In the genomic region with DNA sequence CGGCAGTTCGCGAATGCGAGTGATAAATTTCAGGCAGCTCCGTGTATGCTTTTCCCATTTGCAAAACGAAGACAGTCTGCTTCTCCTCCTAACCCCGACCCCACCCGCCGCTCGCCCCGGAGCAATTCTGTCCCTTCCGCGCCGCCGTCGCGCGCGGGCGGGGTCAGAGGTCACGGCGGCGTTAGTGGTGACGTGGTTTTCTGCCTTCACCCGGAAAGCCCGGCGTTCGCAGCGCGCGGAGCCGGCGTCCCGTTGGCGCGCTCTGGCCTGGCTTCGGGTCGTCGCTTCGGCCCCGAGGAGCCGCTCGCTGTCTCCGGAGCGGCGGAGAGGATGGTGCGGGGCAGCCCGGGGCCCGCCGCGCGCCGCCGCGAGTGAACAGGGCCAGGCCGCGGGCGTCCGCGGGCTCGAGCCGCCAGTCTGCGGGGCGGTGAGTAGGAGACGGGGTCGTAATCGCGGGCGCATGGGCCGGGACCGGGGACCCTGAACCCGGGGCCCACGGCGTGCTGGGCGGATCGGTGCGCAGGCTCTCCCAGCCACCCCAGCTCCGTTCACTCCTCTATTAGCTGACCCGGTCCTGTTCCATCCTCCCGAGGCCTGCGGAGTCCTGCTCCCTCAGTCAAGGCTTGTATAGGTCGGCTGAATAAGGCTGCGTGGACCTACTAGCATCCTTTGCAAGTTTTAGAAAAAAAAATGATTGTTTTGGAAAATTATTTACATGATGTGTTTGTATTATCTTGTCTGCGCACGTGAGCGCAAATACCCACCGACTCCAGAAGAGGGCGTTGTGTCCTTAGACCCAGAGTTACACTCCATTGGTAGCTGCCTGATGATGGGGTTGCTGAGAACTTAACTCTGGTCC, we compare ENCODE assay signal across 8 mouse cellular contexts. TPM values are rescaled to one million over a fixed set of nuclear protein-coding genes. Genes with fewer than 3 reads are reported as not detected.
DNase-seq lines count a peak whose midpoint lies in the region; ATAC-seq and TF ChIP-seq lines count a peak whose summit lies in the region.

No protein-coding gene starts in this region.

- peak; percentile 50; the same call in 1 of the 2 replicates for TF ChIP-seq POLR2A in liver, adult 2 months (IDR thresholded peaks at IDR 0.05; ENCODE audit: extremely low read depth, insufficient read depth, low read length)

- peak; percentile 66; the same call in 1 of the 2 replicates for TF ChIP-seq CTCF in liver, adult 2 months (IDR thresholded peaks at IDR 0.05; ENCODE audit: low read depth, low read length)

- H3K9ac ChIP-seq in heart, embryonic 12.5 days, result peak overlapping the region; percentile 98
- peak overlapping the region; percentile 97 for H3K9ac ChIP-seq in kidney, embryonic 16.5 days (replicated peaks; ENCODE audit: low read length)
- H3K9ac ChIP-seq in liver, adult 2 months (ENCODE audit: low read depth, low read length), result peak overlapping the region; percentile 96

- H3K9me3 ChIP-seq in erythroblast, embryonic 14.5 days (ENCODE audit: control insufficient read depth, low read length), result peaks cover 5% of the 10 kb centered on the region; the same call in 1 of the 2 replicates
- peaks cover 6% of the 10 kb centered on the region; the same call in 1 of the 2 replicates for H3K9me3 ChIP-seq in heart, embryonic 12.5 days (replicated peaks)
- no peaks in the 10 kb centered on the region for H3K9me3 ChIP-seq in kidney, embryonic 16.5 days (ENCODE audit: low read length)

- peaks cover 39% of the 10 kb centered on the region for H3K4me1 ChIP-seq in erythroblast, embryonic 14.5 days (ENCODE audit: control insufficient read depth)
- H3K4me1 ChIP-seq in heart, embryonic 12.5 days (replicated peaks), result peaks cover 26% of the 10 kb centered on the region
- H3K4me1 ChIP-seq in kidney, embryonic 16.5 days (ENCODE audit: insufficient read depth, low read length), result peaks cover 22% of the 10 kb centered on the region
- H3K4me1 ChIP-seq in liver, adult 2 months (ENCODE audit: control insufficient read depth, insufficient read depth, low read length), result peaks cover 23% of the 10 kb centered on the region

- under 1% methylated on average over 88 of the region's 88 CpGs for WGBS in heart, embryonic 12.5 days
- WGBS in kidney, embryonic 16.5 days, result under 1% methylated on average over 79 of the region's 88 CpGs
- WGBS in liver, adult 2 months, result under 1% methylated on average over 88 of the region's 88 CpGs

- H3K4me3 ChIP-seq in erythroblast, embryonic 14.5 days (replicated peaks), result peak overlapping the region; percentile 95
- H3K4me3 ChIP-seq in heart, embryonic 12.5 days, result peak overlapping the region; percentile 96
- H3K4me3 ChIP-seq in kidney, embryonic 16.5 days (ENCODE audit: low read length), result peak overlapping the region; percentile 97
- peak overlapping the region; percentile 97 for H3K4me3 ChIP-seq in liver, adult 2 months (ENCODE audit: insufficient read depth, low read depth, low read length)

- peak overlapping the region; percentile 82 for H3K27ac ChIP-seq in heart, embryonic 12.5 days (ENCODE audit: poor library complexity, severe bottlenecking)
- H3K27ac ChIP-seq in kidney, embryonic 16.5 days (ENCODE audit: low read length), result peak overlapping the region; percentile 88
- peak overlapping the region; percentile 90 for H3K27ac ChIP-seq in liver, adult 2 months (replicated peaks; ENCODE audit: insufficient read depth, low read depth, low read length)

- peak; percentile 93 for DNase-seq in CD4-positive, CD25-positive, alpha-beta regulatory T cell, adult 2 months (ENCODE audit: low read depth, low spot score)
- DNase-seq in brain, embryonic 18.5 days (ENCODE audit: low read depth, low spot score), result peak; percentile 75
- DNase-seq in liver, adult 2 months (ENCODE audit: extremely low read depth, low read depth, low spot score), result peak; percentile 72
- peak; percentile 92 to 94 for DNase-seq in spleen, postnatal 36 days (ENCODE audit: low spot score in 2 of 2)

- peaks cover 34% of the 10 kb centered on the region for H3K36me3 ChIP-seq in erythroblast, embryonic 14.5 days (ENCODE audit: control insufficient read depth)
- peaks cover 4% of the 10 kb centered on the region; the same call in 1 of the 2 replicates for H3K36me3 ChIP-seq in heart, embryonic 12.5 days
- H3K36me3 ChIP-seq in kidney, embryonic 16.5 days (ENCODE audit: insufficient read depth, low read length), result 0 out of 2 replicates have a peak, but pooled peaks cover 5% of the 10 kb centered on the region
- H3K36me3 ChIP-seq in liver, adult 2 months (ENCODE audit: control insufficient read depth, insufficient read depth, low read length), result no peaks in the 10 kb centered on the region

- ATAC-seq in heart, embryonic 12.5 days (ENCODE audit: insufficient number of reproducible peaks, low FRiP score), result peak; percentile 90
- ATAC-seq in kidney, embryonic 16.5 days (ENCODE audit: low FRiP score, low TSS enrichment), result peak; percentile 86
- ATAC-seq in monocyte, adult 5-6 weeks (replicated peaks; ENCODE audit: insufficient number of reproducible peaks, low FRiP score, low TSS enrichment, poor library complexity, severe bottlenecking), result peak; percentile 71

- H3K79me2 ChIP-seq in liver, adult 2 months (ENCODE audit: control insufficient read depth, insufficient read depth, low read length), result peaks cover 25% of the 10 kb centered on the region

- no peaks in the 10 kb centered on the region for H3K27me3 ChIP-seq in erythroblast, embryonic 14.5 days (ENCODE audit: control insufficient read depth)
- no peaks in the 10 kb centered on the region for H3K27me3 ChIP-seq in heart, embryonic 12.5 days (replicated peaks)
- no peaks in the 10 kb centered on the region for H3K27me3 ChIP-seq in kidney, embryonic 16.5 days (ENCODE audit: insufficient read depth, low read length)
- H3K27me3 ChIP-seq in liver, adult 2 months (ENCODE audit: control insufficient read depth, insufficient read depth, low read length), result no peaks in the 10 kb centered on the region

- H3K4me2 ChIP-seq in heart, embryonic 12.5 days, result peak overlapping the region; percentile 78
- peak overlapping the region; percentile 87 for H3K4me2 ChIP-seq in kidney, embryonic 16.5 days (replicated peaks; ENCODE audit: low read depth, low read length)

RNA-seq across cellular contexts. Expression of a gene that starts 5.5 kb away (rescaled TPM):
- polyA plus RNA-seq in erythroblast, embryonic 14.5 days (2012), result 6.8 and 7.8 TPM in 2 replicates
- polyA plus RNA-seq in heart, embryonic 12.5 days (2016; fragmentation: Nextera tagmentation; extraction: Ambion mirVana), result 41.5 and 43.6 TPM in 2 replicates
- 33.4 and 35.1 TPM in 2 replicates for polyA plus RNA-seq in kidney, embryonic 16.5 days (2015; fragmentation: Nextera tagmentation; extraction: Ambion mirVana)
- 19.8 and 26.6 TPM in 2 replicates for total RNA-seq in liver, adult 2 months (2014; rRNA removed)
- 28.9 and 34.3 TPM in 2 replicates for polyA plus RNA-seq in liver, adult 2 months (2012; rRNA removed)
- 37.6 to 41.1 TPM (median 40.2 TPM) in 3 replicates for total RNA-seq in monocyte, adult 5-6 weeks (2017)

RNA-seq across cellular contexts. Expression of a gene that starts 33.0 kb away (rescaled TPM):
- 3.2 and 4.0 TPM in 2 replicates for polyA plus RNA-seq in erythroblast, embryonic 14.5 days (2012)
- 62.8 and 65.3 TPM in 2 replicates for polyA plus RNA-seq in heart, embryonic 12.5 days (2016; fragmentation: Nextera tagmentation; extraction: Ambion mirVana)
- 72.2 and 77.6 TPM in 2 replicates for polyA plus RNA-seq in kidney, embryonic 16.5 days (2015; fragmentation: Nextera tagmentation; extraction: Ambion mirVana)
- 36.9 and 42.5 TPM in 2 replicates for total RNA-seq in liver, adult 2 months (2014; rRNA removed)
- 25.9 and 29.4 TPM in 2 replicates for polyA plus RNA-seq in liver, adult 2 months (2012; rRNA removed)
- total RNA-seq in monocyte, adult 5-6 weeks (2017), result 123 to 159 TPM (median 156 TPM) in 3 replicates

RNA-seq across cellular contexts. Expression of a gene that starts 33.0 kb away (rescaled TPM):
- 0.36 and 0.39 TPM in 2 replicates for polyA plus RNA-seq in erythroblast, embryonic 14.5 days (2012)
- 17.7 and 18.9 TPM in 2 replicates for polyA plus RNA-seq in heart, embryonic 12.5 days (2016; fragmentation: Nextera tagmentation; extraction: Ambion mirVana)
- 30.2 and 34.1 TPM in 2 replicates for polyA plus RNA-seq in kidney, embryonic 16.5 days (2015; fragmentation: Nextera tagmentation; extraction: Ambion mirVana)
- total RNA-seq in liver, adult 2 months (2014; rRNA removed), result 12.8 and 13.3 TPM in 2 replicates
- 6.8 and 8.0 TPM in 2 replicates for polyA plus RNA-seq in liver, adult 2 months (2012; rRNA removed)
- total RNA-seq in monocyte, adult 5-6 weeks (2017), result 16.3 to 34.8 TPM (median 16.7 TPM) in 3 replicates

RNA-seq across cellular contexts. Expression of a gene that starts 50.8 kb away (rescaled TPM):
- polyA plus RNA-seq in erythroblast, embryonic 14.5 days (2012), result 4.2 and 4.7 TPM in 2 replicates
- polyA plus RNA-seq in heart, embryonic 12.5 days (2016; fragmentation: Nextera tagmentation; extraction: Ambion mirVana), result 25.0 and 27.7 TPM in 2 replicates
- 32.6 and 33.2 TPM in 2 replicates for polyA plus RNA-seq in kidney, embryonic 16.5 days (2015; fragmentation: Nextera tagmentation; extraction: Ambion mirVana)
- 11.4 and 13.1 TPM in 2 replicates for total RNA-seq in liver, adult 2 months (2014; rRNA removed)
- polyA plus RNA-seq in liver, adult 2 months (2012; rRNA removed), result 8.3 and 11.8 TPM in 2 replicates
- total RNA-seq in monocyte, adult 5-6 weeks (2017), result 41.1 to 67.6 TPM (median 53.3 TPM) in 3 replicates

Comparison
In these comparisons a context has a peak if more than half of its experiments do, and no peak if none do; other contexts are left out.
1. Peak in every context shown above with its lines: DNase-seq, ATAC-seq, H3K4me3 ChIP-seq and H3K27ac ChIP-seq.